Mouse (Mus musculus): ENCODE results near the gene Pabpn1l. TPM values are rescaled to one million over a fixed set of nuclear protein-coding genes. Genes with fewer than 3 reads are reported as not detected.
A peak's percentile ranks its signal among the peaks of the same experiment; 100 is the strongest.
"Not testable (repeated sequence)": the region's sequence is repeated elsewhere in the genome, so short reads cannot be mapped to it uniquely, and the experiment has no call there.

Gene Pabpn1l
- polyA plus RNA-seq, 1 experiment from 2014 or later, result not detected

GRCm38 (mm10) chr8:122644175-122644954, 21.8 kb upstream of the Pabpn1l start:
- H3K4me2 ChIP-seq, result no peak overlapping the region
- no peak overlapping the region for H3K4me3 ChIP-seq
- H3K36me3 ChIP-seq, result peaks cover 95% of the 10 kb centered on the region
- H3K9ac ChIP-seq, result no peak overlapping the region
- H3K27me3 ChIP-seq, result no peaks in the 10 kb centered on the region
- peaks cover 21% of the 10 kb centered on the region for H3K4me1 ChIP-seq (replicated peaks)
- H3K27ac ChIP-seq, result no peak overlapping the region
- WGBS, result 80% methylated on average over 6 of the region's 6 CpGs
- no peaks in the 10 kb centered on the region for H3K9me3 ChIP-seq
- no peak for ATAC-seq (ENCODE audit: low FRiP score)

DNA sequence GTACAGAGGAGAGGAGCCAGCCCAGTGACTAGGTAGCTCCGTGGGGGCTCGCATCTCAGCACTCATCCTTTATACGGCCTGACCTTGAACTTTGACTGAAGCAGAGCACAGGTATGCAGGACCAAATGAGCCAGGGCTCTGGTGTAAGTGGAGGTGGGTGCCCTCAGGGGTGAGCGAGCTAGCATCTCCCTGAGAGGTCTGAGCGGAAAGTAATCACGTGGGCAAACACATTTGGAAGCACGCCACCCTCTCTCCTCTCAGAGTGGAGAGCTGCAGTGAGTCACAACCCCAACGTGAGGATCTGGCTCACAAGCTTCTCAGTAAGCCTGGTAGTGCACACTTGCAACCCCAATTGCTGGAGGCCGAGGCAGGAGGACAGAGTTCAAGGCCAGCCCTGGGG, 19.5 kb upstream of the Pabpn1l start:
- Histone ChIP-seq H3K36me3 (peaks cover 96% of the 10 kb centered on the region), H3K9ac (no peak overlapping the region), H3K27me3 (no peaks in the 10 kb centered on the region), H3K4me2 (no peak overlapping the region), H3K4me3 (no peak overlapping the region), H3K9me3 (no peaks in the 10 kb centered on the region), H3K4me1 (replicated peaks) (peaks cover 32% of the 10 kb centered on the region), H3K27ac (no peak overlapping the region)
- no peak for ATAC-seq (ENCODE audit: low FRiP score)
- WGBS, result 78% methylated on average over 9 of the region's 9 CpGs

DNA sequence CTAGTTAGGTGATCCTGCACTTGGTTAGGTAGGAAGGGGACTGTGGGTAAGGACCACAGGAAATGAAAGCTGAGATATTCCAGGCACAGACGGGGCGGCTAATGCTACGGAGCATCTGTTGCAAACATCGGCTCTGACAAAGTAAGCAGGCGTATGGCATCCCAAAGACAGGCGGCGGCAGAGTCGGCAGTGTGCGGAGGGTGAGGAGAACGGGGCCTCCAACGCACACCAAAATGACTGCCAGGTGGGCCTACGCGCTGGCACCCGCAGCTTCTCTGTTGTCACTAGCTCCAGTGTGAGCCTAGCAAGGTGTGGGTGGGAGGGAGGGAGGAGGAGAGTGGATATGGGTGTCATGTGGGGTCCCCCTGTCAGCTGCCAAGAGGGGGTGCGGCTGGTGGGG, 18.9 kb upstream of the Pabpn1l start:
- Histone ChIP-seq H3K9ac (no peak overlapping the region), H3K27me3 (no peaks in the 10 kb centered on the region), H3K4me2 (no peak overlapping the region), H3K9me3 (no peaks in the 10 kb centered on the region), H3K36me3 (peaks cover 96% of the 10 kb centered on the region), H3K4me3 (no peak overlapping the region), H3K27ac (no peak overlapping the region), H3K4me1 (replicated peaks) (peaks cover 35% of the 10 kb centered on the region)
- no peak for ATAC-seq (ENCODE audit: low FRiP score)
- 85% methylated on average over 15 of the region's 15 CpGs for WGBS

GRCm38 (mm10) chr8:122640825-122641224, 18.3 kb upstream of the Pabpn1l start:
- WGBS, result 89% methylated on average over 4 of the region's 4 CpGs
- Histone ChIP-seq H3K4me2 (no peak overlapping the region), H3K4me1 (replicated peaks) (peaks cover 35% of the 10 kb centered on the region), H3K9me3 (no peaks in the 10 kb centered on the region), H3K9ac (peak overlapping the region; percentile 49; the same call in 1 of the 2 replicates), H3K4me3 (no peak overlapping the region), H3K27me3 (no peaks in the 10 kb centered on the region), H3K36me3 (peaks cover 93% of the 10 kb centered on the region), H3K27ac (peak overlapping the region; percentile 69; the same call in 1 of the 2 replicates)
- no peak for ATAC-seq (ENCODE audit: low FRiP score)

DNA sequence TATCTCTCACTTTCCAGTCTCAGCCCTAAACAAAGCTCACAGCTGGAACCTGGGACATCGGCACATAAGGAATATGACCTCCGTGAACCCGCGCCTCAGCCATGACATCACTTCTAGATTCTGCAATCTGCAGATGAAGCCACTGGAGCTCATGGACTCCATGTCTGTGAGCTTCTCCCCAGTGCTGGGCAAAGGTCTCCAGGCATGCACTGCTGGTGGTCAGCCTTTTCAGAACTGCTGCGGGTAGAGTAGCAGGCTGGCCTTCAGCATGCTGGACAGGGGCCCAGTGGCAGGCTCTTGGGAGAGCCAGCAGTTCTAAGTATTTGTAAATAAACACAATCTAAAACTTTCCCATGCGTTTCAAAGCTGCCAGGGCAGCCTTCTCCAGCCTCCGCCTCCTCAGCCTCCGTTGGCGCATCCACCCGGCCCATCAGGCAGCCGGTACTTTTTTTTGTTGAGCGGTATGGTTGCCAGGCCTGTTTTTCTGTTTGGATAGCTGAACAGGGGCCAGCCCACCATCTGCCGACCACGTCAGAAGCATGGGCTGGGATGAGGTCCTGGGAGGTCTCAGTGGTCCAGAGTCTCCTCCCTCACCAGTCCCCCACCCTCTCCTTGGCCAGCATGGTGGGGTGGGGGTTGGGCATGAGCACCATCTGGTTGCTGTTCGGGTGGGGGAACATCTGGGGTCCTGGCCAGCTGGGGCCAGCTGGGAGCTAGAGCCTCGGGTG, 17.1 kb upstream of the Pabpn1l start:
- Histone ChIP-seq H3K27me3 (no peaks in the 10 kb centered on the region), H3K36me3 (peaks cover 93% of the 10 kb centered on the region), H3K4me1 (replicated peaks) (peaks cover 35% of the 10 kb centered on the region), H3K27ac (peak overlapping the region; percentile 69), H3K4me2 (no peak overlapping the region), H3K4me3 (no peak overlapping the region), H3K9me3 (no peaks in the 10 kb centered on the region), H3K9ac (no peak overlapping the region)
- WGBS, result 32% methylated on average over 16 of the region's 16 CpGs
- no peak for ATAC-seq (ENCODE audit: low FRiP score)

- Histone ChIP-seq H3K36me3 (peaks cover 93% of the 10 kb centered on the region), H3K9ac (0 out of 2 replicates have a peak overlapping the region, but pooled peaks have one; percentile 13), H3K4me3 (no peak overlapping the region), H3K27ac (peak overlapping the region; percentile 69), H3K9me3 (no peaks in the 10 kb centered on the region), H3K4me1 (replicated peaks) (peaks cover 35% of the 10 kb centered on the region), H3K4me2 (no peak overlapping the region), H3K27me3 (no peaks in the 10 kb centered on the region)
- WGBS, result 72% methylated on average over 16 of the region's 16 CpGs
- no peak for ATAC-seq (ENCODE audit: low FRiP score)
These were observed 16.1 kb upstream of the Pabpn1l start for GRCm38 (mm10) chr8:122638601-122639000.

- WGBS, result 90% methylated on average over 9 of the region's 9 CpGs
- no peak overlapping the region for H3K9ac ChIP-seq
- no peaks in the 10 kb centered on the region for H3K9me3 ChIP-seq
- H3K36me3 ChIP-seq, result peaks cover 94% of the 10 kb centered on the region
- no peak overlapping the region for H3K4me2 ChIP-seq
- H3K27me3 ChIP-seq, result no peaks in the 10 kb centered on the region
- peaks cover 35% of the 10 kb centered on the region for H3K4me1 ChIP-seq (replicated peaks)
- H3K4me3 ChIP-seq, result no peak overlapping the region
- ATAC-seq (ENCODE audit: low FRiP score), result no peak
- H3K27ac ChIP-seq, result no peak overlapping the region
These were observed 14.7 kb upstream of the Pabpn1l start for GRCm38 (mm10) chr8:122637230-122637629.

DNA sequence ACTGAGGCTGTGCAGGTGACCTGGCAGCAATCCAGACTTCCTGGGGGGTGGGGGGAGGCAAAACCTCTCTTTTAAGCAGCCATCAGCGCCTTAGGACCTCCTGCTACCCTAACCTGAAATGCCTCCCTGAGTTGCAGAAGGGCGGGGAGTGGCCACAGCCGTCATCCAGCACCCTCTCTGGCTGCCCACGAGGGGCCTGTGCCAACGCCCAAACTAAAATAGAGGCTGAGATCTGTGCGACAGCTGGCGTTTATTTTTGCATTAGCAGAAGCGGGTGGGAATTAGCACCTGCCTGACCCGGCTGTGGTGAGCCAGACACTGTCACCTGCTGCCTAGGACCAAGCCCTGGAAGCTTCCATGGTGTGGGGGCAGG, 14.2 kb upstream of the Pabpn1l start:
- no peak overlapping the region for H3K4me2 ChIP-seq
- no peak overlapping the region for H3K4me3 ChIP-seq
- no peak overlapping the region for H3K9ac ChIP-seq
- ATAC-seq (ENCODE audit: low FRiP score), result no peak
- H3K36me3 ChIP-seq, result peaks cover 94% of the 10 kb centered on the region
- WGBS, result 71% methylated on average over 9 of the region's 9 CpGs
- H3K27me3 ChIP-seq, result no peaks in the 10 kb centered on the region
- H3K27ac ChIP-seq, result no peak overlapping the region
- no peaks in the 10 kb centered on the region for H3K9me3 ChIP-seq
- H3K4me1 ChIP-seq (replicated peaks), result peaks cover 31% of the 10 kb centered on the region

- Histone ChIP-seq H3K9ac (no peak overlapping the region), H3K27me3 (no peaks in the 10 kb centered on the region), H3K4me1 (replicated peaks) (peaks cover 30% of the 10 kb centered on the region), H3K9me3 (no peaks in the 10 kb centered on the region), H3K4me2 (no peak overlapping the region), H3K27ac (no peak overlapping the region), H3K4me3 (no peak overlapping the region), H3K36me3 (peaks cover 89% of the 10 kb centered on the region)
- 78% methylated on average over 14 of the region's 14 CpGs for WGBS
- ATAC-seq (ENCODE audit: low FRiP score), result no peak
These were observed 13.6 kb upstream of the Pabpn1l start for GRCm38 (mm10) chr8:122635878-122636802.

- ATAC-seq (ENCODE audit: low FRiP score), result no peak
- H3K4me3 ChIP-seq, result no peak overlapping the region
- no peaks in the 10 kb centered on the region for H3K27me3 ChIP-seq
- no peak overlapping the region for H3K4me2 ChIP-seq
- no peaks in the 10 kb centered on the region for H3K9me3 ChIP-seq
- 92% methylated on average over 14 of the region's 14 CpGs for WGBS
- H3K9ac ChIP-seq, result no peak overlapping the region
- H3K4me1 ChIP-seq (replicated peaks), result peaks cover 12% of the 10 kb centered on the region; the same call in 1 of the 2 replicates
- peaks cover 88% of the 10 kb centered on the region for H3K36me3 ChIP-seq
- H3K27ac ChIP-seq, result no peak overlapping the region
These were observed 10.7 kb upstream of the Pabpn1l start for GRCm38 (mm10) chr8:122633205-122633604.

- H3K4me1 ChIP-seq (replicated peaks), result peaks cover 15% of the 10 kb centered on the region; the same call in 1 of the 2 replicates
- H3K4me3 ChIP-seq; H3K27me3 ChIP-seq; H3K9me3 ChIP-seq; H3K4me2 ChIP-seq; H3K9ac ChIP-seq; ATAC-seq (ENCODE audit: low FRiP score); H3K27ac ChIP-seq: not testable (repeated sequence)
- H3K36me3 ChIP-seq, result peaks cover 84% of the 10 kb centered on the region
- WGBS, result 79% methylated on average over 3 of the region's 3 CpGs
These were observed 9.6 kb upstream of the Pabpn1l start for GRCm38 (mm10) chr8:122632134-122632533.

DNA sequence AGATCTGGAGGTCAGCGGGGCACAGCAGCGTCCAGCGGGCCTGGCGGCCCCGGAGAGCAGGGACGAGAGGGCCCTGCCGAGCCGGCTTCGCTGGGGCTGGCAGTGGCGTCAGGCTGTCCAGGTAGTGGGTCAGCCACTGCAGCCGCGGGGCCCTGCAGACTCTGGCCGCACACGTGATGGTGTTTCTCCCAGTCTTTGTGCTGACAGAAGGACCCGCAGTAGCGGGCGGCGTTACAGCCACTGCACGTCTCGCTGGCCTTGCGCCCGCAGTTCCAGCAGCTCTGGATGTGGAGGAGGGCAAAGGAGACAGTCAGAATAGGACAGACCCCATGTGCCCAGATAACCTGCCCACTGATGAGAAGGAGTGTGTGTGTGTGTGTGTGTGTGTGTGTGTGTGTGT, 8.2 kb upstream of the Pabpn1l start:
- no peak overlapping the region for H3K4me3 ChIP-seq
- 0 out of 2 replicates have a peak overlapping the region, but pooled peaks have one; percentile 19 for H3K9ac ChIP-seq
- H3K9me3 ChIP-seq, result no peaks in the 10 kb centered on the region
- no peak overlapping the region for H3K4me2 ChIP-seq
- peaks cover 73% of the 10 kb centered on the region for H3K36me3 ChIP-seq
- H3K27ac ChIP-seq, result no peak overlapping the region
- WGBS, result 64% methylated on average over 22 of the region's 22 CpGs
- no peaks in the 10 kb centered on the region for H3K27me3 ChIP-seq
- H3K4me1 ChIP-seq (replicated peaks), result peaks cover 18% of the 10 kb centered on the region; the same call in 1 of the 2 replicates
- no peak for ATAC-seq (ENCODE audit: low FRiP score)

Measured in hindbrain, embryonic 13.5 days (tissue).